Mouse (Mus musculus) kidney, postnatal 0 days (tissue): ENCODE data around the gene Arid5b. TPM values are rescaled to one million over a fixed set of nuclear protein-coding genes. Genes with fewer than 3 reads are reported as not detected.

ENCODE experiments used
- ATAC-seq: fragments of 200-750 bp; cut with Nextera tagmentation; replicated peaks from 2 replicates; pipeline ENCODE4 v1.8.0; 2017; ENCODE audit warnings: low read depth, moderate number of reproducible peaks, moderate TSS enrichment, moderate library complexity; ENCODE audit not compliant: low FRiP score
- DNase-seq: peaks from one replicate; pipeline ENCODE4 v3.0.0-alpha.2; 2016; ENCODE audit warnings: low spot score
- H3K27ac ChIP-seq: fragments of 300-500 bp; sonication (generic); 2 replicates; pipeline ENCODE4 v1.5.1; 2014; ENCODE audit warnings: mild to moderate bottlenecking
- H3K27me3 ChIP-seq: fragments of 300-500 bp; sonication (generic); 2 replicates; pipeline ENCODE4 v1.6.1; 2014; ENCODE audit warnings: low read length, mixed read lengths; ENCODE audit not compliant: insufficient read depth
- H3K36me3 ChIP-seq: fragments of 300-500 bp; sonication (generic); 2 replicates; pipeline ENCODE4 v1.6.1; 2014; ENCODE audit warnings: low read length, mixed read lengths; ENCODE audit not compliant: insufficient read depth
- H3K4me1 ChIP-seq: fragments of 300-500 bp; sonication (generic); replicated peaks from 2 replicates; pipeline ENCODE4 v1.6.1; 2014; ENCODE audit warnings: antibody characterized with exemption, low read length, mixed read lengths; ENCODE audit not compliant: insufficient read depth
- H3K4me2 ChIP-seq: fragments of 300-500 bp; sonication (generic); 2 replicates; pipeline ENCODE4 v1.6.1; 2014; ENCODE audit warnings: mild to moderate bottlenecking, low read length, moderate library complexity, mixed read lengths
- H3K4me3 ChIP-seq: fragments of 300-500 bp; sonication (generic); replicated peaks from 2 replicates; pipeline ENCODE4 v1.5.1; 2014; ENCODE audit warnings: low read depth, low read length
- H3K9ac ChIP-seq: fragments of 300-500 bp; sonication (generic); 2 replicates; pipeline ENCODE4 v1.6.1; 2014; ENCODE audit warnings: low read depth, low read length
- H3K9me3 ChIP-seq: fragments of 300-500 bp; sonication (generic); replicated peaks from 2 replicates; pipeline ENCODE4 v1.6.1; 2016; ENCODE audit warnings: low read length, inconsistent platforms, mixed read lengths
- CTCF ChIP-seq: IDR thresholded peaks from 2 replicates; pipeline ENCODE4 v1.5.1; 2016; ENCODE audit warnings: antibody characterized with exemption, low read depth, mild to moderate bottlenecking, moderate library complexity
- WGBS: fragments of 180-500 bp; shearing (Covaris S2); extraction: QIAGEN DNeasy Blood & Tissue Kit; methylation state at CpG from one replicate; pipeline ENCODE4 v1.1.7; 2014; 5-methylcytosine and 5-hydroxymethylcytosine counted together
- polyA plus RNA-seq: library from polyadenylated mRNA; unstranded; fragments of >200 nt; fragmentation: Nextera tagmentation; extraction: Ambion mirVana; gene quantifications from 2 replicates; pipeline ENCODE4 v1.2.1, GENCODE M21; 2015

Gene Arid5b
- polyA plus RNA-seq, 1 experiment from 2014 or later = 30.3 TPM

DNA sequence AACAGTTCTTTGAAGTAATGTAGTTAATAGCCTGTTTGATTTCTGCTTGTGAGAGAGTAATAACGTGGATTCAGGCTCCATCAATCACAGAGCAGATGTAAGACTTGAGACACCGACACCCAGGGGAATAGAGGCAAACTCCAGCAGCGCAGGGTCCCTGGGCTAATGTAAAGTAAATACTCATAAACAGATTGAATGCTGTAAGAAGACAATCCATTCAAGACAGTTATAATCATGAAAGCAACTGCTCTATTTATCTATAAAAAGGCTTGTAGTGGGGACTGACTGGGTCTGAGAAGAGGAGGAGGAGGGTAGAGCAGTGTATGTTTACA is 3.2 kb upstream of the Arid5b start:
- H3K27ac ChIP-seq = peak overlapping the region; percentile 82; the same call in 1 of the 2 replicates
- TF ChIP-seq CTCF = no peak
- no peak overlapping the region for H3K4me2 ChIP-seq
- H3K4me1 ChIP-seq = peaks cover 3% of the 10 kb centered on the region; the same call in 1 of the 2 replicates
- ATAC-seq = no peak
- H3K9ac ChIP-seq = no peak overlapping the region
- no peaks in the 10 kb centered on the region for H3K27me3 ChIP-seq
- 18% methylated on average over 3 of the region's 3 CpGs for WGBS
- no peak for DNase-seq
- no peak overlapping the region for H3K4me3 ChIP-seq
- H3K9me3 ChIP-seq = no peaks in the 10 kb centered on the region
- H3K36me3 ChIP-seq = no peaks in the 10 kb centered on the region

DNA sequence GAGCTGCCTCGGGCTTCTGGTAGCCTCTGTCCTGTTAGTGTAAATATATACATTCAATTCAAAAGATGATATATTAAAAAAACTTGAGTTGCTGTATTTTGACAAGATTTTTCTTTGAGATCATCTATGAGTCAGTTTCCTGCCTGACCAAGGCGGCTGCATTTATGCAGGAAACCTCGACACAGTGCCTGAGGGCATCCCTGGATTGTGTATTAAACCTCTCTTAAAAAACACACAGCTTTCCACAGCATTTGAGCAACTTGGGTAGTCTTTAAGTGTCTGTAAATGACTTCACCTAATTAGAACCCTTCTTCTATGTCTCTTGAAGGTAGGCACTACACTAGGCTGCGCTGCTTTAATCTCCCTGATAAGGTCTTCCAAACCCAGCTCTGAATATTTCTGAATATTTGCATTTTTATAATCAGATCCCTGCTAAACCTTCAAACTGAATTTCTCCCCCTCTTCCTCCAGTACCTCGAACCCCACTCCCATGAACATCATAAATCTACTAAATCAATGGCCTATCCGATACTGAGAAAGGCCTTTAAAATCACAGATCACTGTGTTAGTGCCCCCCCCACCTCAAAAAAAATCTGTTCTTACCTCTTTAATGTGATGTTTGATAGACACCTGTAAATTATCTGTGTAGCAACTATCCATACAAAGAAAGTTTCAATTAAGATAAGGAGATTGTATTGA is 2.7 kb upstream of the Arid5b start:
- Histone ChIP-seq H3K4me1 (peaks cover 3% of the 10 kb centered on the region; the same call in 1 of the 2 replicates), H3K4me3 (no peak overlapping the region), H3K36me3 (no peaks in the 10 kb centered on the region), H3K4me2 (no peak overlapping the region), H3K9me3 (no peaks in the 10 kb centered on the region), H3K9ac (no peak overlapping the region), H3K27me3 (no peaks in the 10 kb centered on the region), H3K27ac (0 out of 2 replicates have a peak overlapping the region, but pooled peaks have one; percentile 13)
- DNase-seq = no peak
- no peak for ATAC-seq
- TF ChIP-seq CTCF = no peak
- 50% methylated on average over 6 of the region's 6 CpGs for WGBS

DNA sequence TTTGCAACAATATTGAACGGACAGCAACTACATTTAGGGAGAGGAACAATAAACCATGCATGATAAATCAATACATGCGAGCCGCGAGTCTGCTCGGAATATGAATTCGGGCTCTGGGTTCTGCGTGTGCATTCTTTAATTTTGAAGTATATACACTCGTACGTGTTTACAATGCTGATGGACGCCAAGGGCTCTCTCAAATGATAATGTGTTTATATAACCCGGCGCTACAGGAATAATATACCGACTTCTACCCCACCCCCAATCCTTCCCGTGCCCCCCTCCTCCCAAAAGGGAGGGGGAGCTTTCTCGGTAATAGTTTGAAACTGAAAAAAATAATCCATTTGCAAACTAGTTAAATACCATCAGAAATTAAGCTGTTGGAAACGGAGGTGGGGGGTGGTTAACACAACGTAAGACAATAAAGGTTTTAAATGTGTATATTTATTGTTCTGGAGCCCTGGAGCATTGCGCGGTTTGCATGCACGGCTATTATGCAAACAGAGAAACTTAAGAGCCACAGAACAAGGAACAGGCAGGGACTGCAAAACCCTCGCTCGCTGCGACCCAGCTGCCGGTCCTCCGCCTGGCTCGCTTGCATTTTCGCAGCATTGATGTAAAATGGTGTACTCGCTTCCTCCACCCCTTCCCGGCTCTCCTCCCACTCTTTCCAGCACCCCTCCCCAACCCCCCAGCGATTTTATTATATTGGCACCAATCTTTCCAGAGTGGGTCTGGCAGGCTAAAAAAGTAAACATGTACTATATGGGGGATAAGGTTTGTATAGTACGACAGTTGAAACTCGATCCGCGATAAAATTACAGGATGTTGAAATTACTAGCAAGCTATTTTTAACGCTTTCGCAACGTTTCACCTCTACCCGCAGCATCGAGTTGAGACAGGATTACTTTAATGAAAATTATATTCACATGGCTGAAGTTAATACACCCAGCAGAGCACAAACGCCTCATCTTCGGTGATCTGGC is 1.3 kb upstream of the Arid5b start:
- H3K27ac ChIP-seq = peak overlapping the region; percentile 88
- H3K4me2 ChIP-seq = peak overlapping the region; percentile 90
- DNase-seq (peak; percentile 81), ATAC-seq (no peak)
- peaks cover 3% of the 10 kb centered on the region; the same call in 1 of the 2 replicates for H3K4me1 ChIP-seq
- H3K4me3 ChIP-seq = peak overlapping the region; percentile 48
- no peaks in the 10 kb centered on the region for H3K36me3 ChIP-seq
- no peaks in the 10 kb centered on the region for H3K27me3 ChIP-seq
- H3K9ac ChIP-seq = peak overlapping the region; percentile 65
- TF ChIP-seq CTCF = no peak
- WGBS = under 1% methylated on average over 41 of the region's 41 CpGs
- H3K9me3 ChIP-seq = no peaks in the 10 kb centered on the region

DNA sequence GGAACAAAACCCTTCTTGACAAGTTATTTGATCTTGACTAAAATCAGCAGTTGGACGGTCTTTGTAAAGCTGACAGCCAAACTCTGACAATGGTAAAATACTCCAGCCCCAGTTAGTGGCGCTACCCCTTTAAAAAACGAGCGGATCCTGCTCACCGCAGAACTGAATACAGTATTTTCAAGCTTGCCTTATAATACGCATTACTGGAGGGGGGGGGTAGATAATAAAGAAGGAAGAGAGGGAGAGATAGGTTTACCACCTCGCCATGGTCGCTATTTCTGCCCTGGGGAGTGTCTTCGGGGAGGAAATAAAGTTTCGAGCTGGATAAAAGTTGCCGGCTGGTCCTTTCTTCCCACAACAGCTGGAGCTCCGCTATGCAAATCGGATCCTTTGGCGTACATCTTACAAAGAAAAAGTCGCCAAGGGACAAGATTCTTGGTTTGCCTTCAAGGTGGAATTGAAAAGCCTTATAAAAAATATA is 829 bp downstream of the Arid5b start:
- 0% methylated on average over 15 of the region's 15 CpGs for WGBS
- Histone ChIP-seq H3K4me2 (peak overlapping the region; percentile 90), H3K9me3 (no peaks in the 10 kb centered on the region), H3K36me3 (no peaks in the 10 kb centered on the region), H3K4me3 (peak overlapping the region; percentile 48), H3K27ac (peak overlapping the region; percentile 88), H3K27me3 (no peaks in the 10 kb centered on the region), H3K9ac (peak overlapping the region; percentile 65), H3K4me1 (peaks cover 3% of the 10 kb centered on the region; the same call in 1 of the 2 replicates)
- peak; percentile 29; the same call in 1 of the 2 replicates for TF ChIP-seq CTCF
- DNase-seq = peak; percentile 91
- no peak for ATAC-seq

DNA sequence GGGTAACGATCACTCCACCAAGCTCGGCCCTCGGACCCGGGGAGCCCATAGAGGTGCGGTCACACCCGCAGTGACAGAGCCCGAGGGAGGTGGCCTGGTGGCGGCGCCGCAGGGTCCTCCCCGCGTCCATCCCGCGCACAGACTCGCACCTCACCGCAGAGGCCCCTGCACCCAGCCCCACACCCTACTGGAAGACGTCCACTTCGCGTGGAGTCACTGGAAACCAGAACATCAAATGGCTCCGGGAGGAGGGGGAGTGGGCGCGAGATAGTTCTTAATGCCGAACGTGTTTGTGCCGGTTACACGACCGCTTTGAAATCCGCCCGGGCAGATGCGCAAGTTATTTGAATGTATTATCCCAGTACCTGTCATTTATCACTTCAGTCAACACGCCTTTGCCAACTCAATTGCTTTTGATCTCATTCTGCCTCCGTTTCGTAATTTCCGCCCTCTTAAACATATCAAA is 1.5 kb downstream of the Arid5b start:
- Histone ChIP-seq H3K4me3 (peak overlapping the region; percentile 48), H3K9me3 (no peaks in the 10 kb centered on the region), H3K4me2 (peak overlapping the region; percentile 90), H3K36me3 (no peaks in the 10 kb centered on the region), H3K9ac (peak overlapping the region; percentile 65), H3K4me1 (peaks cover 3% of the 10 kb centered on the region; the same call in 1 of the 2 replicates), H3K27me3 (no peaks in the 10 kb centered on the region), H3K27ac (peak overlapping the region; percentile 88)
- DNase-seq (peak; percentile 66), ATAC-seq (peak; percentile 62)
- WGBS = under 1% methylated on average over 34 of the region's 34 CpGs
- 0 out of 2 replicates have a peak, but pooled peaks have one; percentile 3 for TF ChIP-seq CTCF
